Mouse (Mus musculus) megakaryocyte progenitor cell, adult 5-6 weeks (primary cell): ENCODE results near the gene Aqp12. TPM values are rescaled to one million over a fixed set of nuclear protein-coding genes. Genes with fewer than 3 reads are reported as not detected.
A peak's percentile ranks its signal among the peaks of the same experiment; 100 is the strongest.
"Not testable (repeated sequence)": the region's sequence is repeated elsewhere in the genome, so short reads cannot be mapped to it uniquely, and the experiment has no call there.

Source experiments
- ATAC-seq: replicated peaks from 2 replicates; pipeline ENCODE4 v1.8.0; 2016; ENCODE audit warnings: mild to moderate bottlenecking, moderate TSS enrichment, inconsistent platforms; ENCODE audit not compliant: poor library complexity
- total RNA-seq, 2 experiments: library from RNA; stranded (forward) in 1 of 2; stranded (reverse) in 1 of 2; fragments of 157-497, 149-512 nt in 1 of 2; fragments of 200-1000 nt in 1 of 2; gene quantifications; 2 replicates each; pipeline versions ENCODE4 v1.2.3 to v1.2.4; 2015 to 2017

Aqp12 gene
- total RNA-seq (2015) (not detected in 2 replicates), total RNA-seq (2017) (not detected in 2 replicates)

- ATAC-seq, result no peak
Measured at GRCm38 (mm10) chr1:93006061-93006460, at the start of gene Aqp12. Gene Aqp12 (plus strand): TSS chr1:93006334.

- 0 out of 2 replicates have a peak, but pooled peaks have one; percentile 48 for ATAC-seq
Measured at GRCm38 (mm10) chr1:92956571-92957335, 49.4 kb upstream of the Aqp12 start.

GRCm38 (mm10) chr1:92958999-92959398, 47.1 kb upstream of the Aqp12 start:
- no peak for ATAC-seq

- not testable (repeated sequence) for ATAC-seq
Measured at GRCm38 (mm10) chr1:92970791-92971190, 35.3 kb upstream of the Aqp12 start.

DNA sequence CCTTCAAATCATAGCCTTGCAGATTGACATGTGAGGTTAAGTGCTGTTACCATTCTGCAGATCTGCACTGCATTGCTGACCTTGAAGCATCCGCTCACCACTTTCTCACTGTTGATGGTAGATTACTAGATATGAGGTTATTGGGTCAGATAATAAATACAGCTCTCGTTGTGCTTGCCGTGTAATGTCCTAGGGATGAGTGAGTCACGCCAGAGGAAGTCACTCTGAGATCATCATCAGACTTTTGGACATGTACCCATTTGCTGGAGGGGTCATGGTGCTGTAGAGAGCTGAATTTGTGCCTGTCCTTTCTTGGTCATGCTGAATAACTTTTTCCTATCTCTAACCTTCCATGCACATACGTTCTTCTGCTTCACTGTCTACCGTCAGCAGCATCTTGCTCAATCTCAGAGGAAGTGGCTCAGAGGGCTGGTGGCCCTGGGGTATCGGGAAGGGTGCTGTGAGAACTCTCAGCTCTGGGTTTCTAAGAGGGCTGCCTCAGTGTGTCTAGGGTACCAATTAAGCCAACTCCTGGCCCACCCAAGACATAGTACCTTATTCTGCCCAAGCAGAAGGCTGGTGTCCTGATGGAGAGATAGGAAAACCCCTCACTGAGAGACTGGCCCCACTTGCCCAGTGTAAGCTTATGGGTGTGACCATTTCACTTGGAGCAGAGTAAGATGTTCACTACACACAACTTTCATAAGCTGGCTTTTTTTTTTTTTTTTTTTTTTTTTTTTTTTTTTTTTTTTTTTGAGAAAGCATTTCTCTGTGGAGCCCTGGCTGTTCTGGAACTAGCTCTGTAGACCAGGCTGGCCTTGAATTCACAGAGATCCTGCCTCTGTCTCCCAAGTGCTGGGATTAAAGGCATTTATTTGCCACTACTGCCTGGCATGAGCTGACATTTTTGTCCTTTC, 34.0 kb upstream of the Aqp12 start:
- peak; percentile 75 for ATAC-seq

DNA sequence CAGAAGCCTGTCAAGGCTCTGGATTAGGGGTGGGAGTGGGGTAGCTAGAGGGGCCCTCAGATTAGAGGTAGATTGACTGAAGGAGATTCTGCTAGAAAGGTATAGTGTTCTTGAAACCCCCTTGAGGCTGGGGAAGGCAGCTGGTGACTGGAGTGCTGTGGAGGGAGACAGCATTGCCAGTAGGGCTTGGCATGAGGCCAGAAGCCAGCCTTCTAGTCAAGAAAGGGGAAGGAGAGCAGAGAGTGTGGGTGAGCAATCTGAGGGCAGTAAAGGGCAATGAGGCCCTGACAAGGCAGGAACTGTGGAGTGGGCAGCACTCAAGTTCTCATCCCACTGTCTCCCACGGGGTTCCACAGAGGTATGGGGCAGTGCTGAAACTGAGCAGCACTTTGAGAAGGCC, 33.3 kb upstream of the Aqp12 start:
- peak; percentile 88 for ATAC-seq

- ATAC-seq, result no peak
Measured at GRCm38 (mm10) chr1:92976141-92976566, 30.0 kb upstream of the Aqp12 start.

- ATAC-seq, result no peak
Measured at GRCm38 (mm10) chr1:92978645-92979044, 27.5 kb upstream of the Aqp12 start.

- no peak for ATAC-seq
Measured at GRCm38 (mm10) chr1:92979073-92979602, 27.0 kb upstream of the Aqp12 start.

GRCm38 (mm10) chr1:92981056-92981845, 24.9 kb upstream of the Aqp12 start:
- ATAC-seq, result peak; percentile 38; the same call in 1 of the 2 replicates

- ATAC-seq, result no peak
Measured at GRCm38 (mm10) chr1:92982931-92983605, 23.1 kb upstream of the Aqp12 start.

- no peak for ATAC-seq
Measured at GRCm38 (mm10) chr1:92984999-92985398, 21.1 kb upstream of the Aqp12 start.

DNA sequence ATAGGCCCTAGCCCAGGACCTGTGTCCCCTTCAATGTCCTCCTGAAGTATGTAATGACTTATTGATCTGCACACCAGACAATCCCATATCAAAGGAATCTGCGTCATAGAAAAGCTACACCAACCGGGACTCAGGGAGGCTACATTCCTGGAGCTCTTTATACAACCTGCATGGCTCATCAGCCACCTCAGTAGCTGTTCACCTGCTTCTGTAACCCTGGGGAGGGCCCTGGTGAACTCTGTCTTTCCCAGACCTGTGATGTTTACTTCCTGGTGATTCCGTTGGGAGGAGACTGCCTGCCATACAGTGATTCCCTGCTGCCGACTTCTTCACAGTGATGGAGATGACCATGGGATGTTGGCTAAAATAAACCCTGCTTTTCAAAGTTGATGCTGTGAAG, 17.2 kb upstream of the Aqp12 start:
- ATAC-seq, result no peak

DNA sequence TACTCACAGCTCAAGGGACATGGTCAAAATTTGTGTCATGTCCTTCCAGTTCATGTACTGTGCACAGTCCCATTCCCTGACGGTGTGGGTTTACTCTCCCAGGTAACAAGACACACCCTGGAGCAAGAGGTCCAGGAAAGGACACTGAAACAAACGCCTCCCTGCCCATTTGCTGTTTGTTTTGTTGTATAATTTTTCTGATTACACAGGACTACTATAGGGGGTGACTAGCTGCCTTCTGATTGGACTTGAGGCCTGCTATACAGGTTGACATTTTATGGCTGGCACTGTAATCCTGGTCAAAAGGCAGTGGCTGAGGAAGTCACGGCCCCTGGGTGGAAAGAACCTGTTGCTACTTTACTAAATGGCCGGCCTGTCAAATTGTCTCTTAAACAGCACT, 16.2 kb upstream of the Aqp12 start:
- ATAC-seq, result no peak

GRCm38 (mm10) chr1:92992214-92992855, 13.8 kb upstream of the Aqp12 start:
- ATAC-seq, result peak; percentile 70

DNA sequence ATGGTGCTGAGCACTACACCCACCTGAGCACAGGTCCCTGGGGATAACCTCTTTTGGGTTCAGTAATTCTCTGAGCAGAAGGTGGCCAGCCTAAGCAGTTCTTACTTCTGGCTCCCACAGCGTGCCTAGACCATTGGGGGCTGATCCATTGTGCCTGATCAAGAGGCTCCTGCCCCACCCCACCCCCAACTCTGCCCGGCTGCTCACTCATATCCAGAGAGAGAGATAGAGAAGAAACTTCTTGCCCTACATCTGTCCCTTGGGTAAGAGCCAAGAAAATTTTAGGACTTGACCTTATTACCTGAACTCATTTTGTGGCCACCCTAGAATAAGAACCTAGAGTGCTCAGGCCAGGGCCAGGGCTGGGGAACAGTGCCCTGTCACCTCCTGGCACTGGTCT, 13.3 kb upstream of the Aqp12 start:
- no peak for ATAC-seq

DNA sequence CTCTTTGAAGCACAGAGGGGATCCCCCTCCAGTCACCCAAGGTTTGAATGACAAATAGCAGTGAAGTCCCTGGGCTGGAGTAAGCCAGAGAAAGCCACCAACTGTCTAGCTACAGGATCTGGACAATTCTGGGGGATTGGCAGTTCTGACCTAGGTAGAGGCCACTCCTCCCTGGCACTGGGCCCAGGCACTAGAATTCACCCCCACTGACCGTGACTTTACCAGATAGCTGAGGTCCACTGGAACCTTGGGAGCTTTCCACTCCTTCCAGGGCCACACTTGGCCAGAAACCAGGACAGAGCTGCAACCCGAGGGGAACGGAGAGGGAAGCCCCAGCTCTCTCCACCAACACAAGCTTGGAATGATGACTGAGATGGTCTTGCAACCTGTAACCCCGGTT, 3.1 kb downstream of the Aqp12 start:
- ATAC-seq, result no peak

DNA sequence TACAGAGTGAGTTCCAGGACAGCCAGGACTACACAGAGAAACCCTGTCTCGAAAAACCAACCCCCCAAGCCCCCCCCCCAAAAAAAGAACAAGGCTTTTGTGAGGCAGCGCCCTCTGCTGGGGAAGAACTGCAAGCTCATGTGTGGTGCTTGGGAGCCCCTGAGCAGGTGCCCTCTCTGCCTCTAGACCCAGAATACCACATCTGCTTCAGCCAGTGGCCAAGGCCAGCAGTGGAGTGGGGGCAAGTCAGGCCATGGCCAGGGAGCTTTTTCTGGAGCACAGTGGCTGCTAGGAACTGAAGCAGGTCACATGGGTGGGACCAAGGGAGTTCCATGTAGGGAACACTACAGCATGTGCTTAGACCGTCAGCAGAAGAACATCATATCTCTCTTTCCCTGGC, 4.6 kb downstream of the Aqp12 start:
- ATAC-seq, result peak; percentile 35; the same call in 1 of the 2 replicates

- ATAC-seq, result no peak
Measured at GRCm38 (mm10) chr1:93012103-93012585, 6.0 kb downstream of the Aqp12 start.
